Mouse (Mus musculus): ENCODE results near the gene Mad2l2.
A peak's percentile ranks its signal among the peaks of the same experiment; 100 is the strongest.
"Not testable (repeated sequence)": the region's sequence is repeated elsewhere in the genome, so short reads cannot be mapped to it uniquely, and the experiment has no call there.

The Mad2l2 gene

DNA sequence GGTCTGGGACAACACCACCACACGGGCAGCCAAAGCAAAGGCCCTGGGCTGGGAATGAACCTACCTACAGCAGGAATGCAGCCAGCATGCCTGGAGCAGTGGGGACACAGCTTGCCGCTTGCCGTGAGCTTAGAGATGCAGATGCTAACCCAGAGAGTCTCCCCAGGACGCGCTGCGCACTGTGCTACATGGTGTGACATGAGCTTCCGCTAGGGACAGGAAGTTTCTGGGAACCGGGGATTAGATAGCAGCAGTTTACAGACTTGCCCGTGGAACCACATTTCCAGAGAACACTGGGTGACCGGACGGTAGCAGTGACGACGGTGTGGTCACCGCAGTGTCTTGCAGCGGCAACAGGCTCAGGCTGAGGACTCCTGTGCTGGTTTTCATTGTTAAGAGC is 39.4 kb downstream of the Mad2l2 start:
- no peak for DNase-seq (ENCODE audit: low spot score in 2 of 2)

DNA sequence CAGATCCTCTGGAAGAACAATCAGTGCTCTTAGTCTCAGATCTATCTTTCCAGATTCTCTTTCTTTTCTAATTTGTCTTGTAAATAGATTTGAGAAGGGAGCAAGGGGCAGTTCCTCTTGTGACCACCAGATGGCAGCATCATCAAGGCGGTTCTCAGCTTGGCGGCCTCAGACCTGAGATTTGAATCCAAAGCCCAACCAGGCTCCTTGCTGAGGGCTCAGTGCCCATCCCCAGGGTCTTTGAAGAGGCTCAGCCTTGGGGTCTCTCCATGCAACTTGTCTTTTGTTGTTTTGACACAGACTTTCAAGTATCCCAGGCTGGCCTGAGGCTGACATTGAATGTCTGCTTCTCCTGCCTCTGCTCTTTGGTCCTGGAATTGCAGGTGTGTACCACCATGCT is 40.7 kb downstream of the Mad2l2 start:
- peak in 1 of 2 experiments; percentile 42 for DNase-seq (ENCODE audit: low spot score in 2 of 2)

DNA sequence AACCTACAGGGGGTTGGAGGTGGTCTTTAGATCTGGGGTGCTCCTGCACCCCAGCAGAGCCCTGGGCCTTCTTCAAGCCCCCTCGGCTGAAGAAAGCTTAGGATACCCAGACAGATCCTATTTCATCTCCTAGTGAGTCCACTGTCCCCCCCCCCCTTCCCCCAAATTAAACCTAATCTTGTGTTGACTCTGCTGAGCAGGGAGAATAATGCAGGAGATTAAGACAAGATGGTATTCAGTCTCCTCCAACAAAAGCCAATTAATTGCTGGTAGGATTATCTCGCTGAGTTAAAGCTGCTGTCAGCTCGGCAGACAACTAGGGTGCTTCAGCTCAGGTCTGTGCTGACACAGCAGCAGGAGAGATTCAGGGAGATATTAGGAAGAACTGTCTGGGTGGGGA is 41.1 kb downstream of the Mad2l2 start:
- DNase-seq (ENCODE audit: low spot score in 2 of 2), result no peak

- no peak for DNase-seq (ENCODE audit: low spot score in 2 of 2)
Measured at GRCm38 (mm10) chr4:148173811-148174494, 43.8 kb downstream of the Mad2l2 start.

- DNase-seq (ENCODE audit: low spot score in 2 of 2), result no peak
Measured at GRCm38 (mm10) chr4:148174495-148174862, 44.3 kb downstream of the Mad2l2 start.

DNA sequence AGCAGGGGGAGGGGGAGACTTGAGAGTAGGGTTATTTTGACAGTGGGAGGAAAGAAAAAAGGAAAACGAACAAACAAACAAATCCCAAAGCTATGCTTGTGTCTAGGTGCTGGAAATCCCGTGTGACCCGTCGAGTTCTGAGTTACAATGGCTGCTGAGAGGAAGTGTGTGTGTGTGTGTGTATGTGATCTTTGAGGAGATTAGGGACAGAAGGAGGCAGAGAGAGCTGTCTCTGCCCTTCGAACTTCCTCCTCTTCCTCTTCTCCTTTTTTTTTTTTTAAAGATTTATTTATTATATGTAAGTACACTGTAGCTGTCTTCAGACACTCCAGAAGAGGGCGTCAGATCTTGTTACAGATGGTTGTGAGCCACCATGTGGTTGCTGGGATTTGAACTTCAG is 46.4 kb downstream of the Mad2l2 start:
- DNase-seq (ENCODE audit: low spot score in 2 of 2), result not testable (repeated sequence)

GRCm38 (mm10) chr4:148177716-148178115 is 47.5 kb downstream of the Mad2l2 start:
- no peak for DNase-seq (ENCODE audit: low spot score in 2 of 2)

- no peak for DNase-seq (ENCODE audit: low spot score in 2 of 2)
Measured at GRCm38 (mm10) chr4:148181483-148181882, 51.3 kb downstream of the Mad2l2 start.

GRCm38 (mm10) chr4:148182363-148182762 is 52.2 kb downstream of the Mad2l2 start:
- DNase-seq (ENCODE audit: low spot score in 2 of 2), result no peak

DNA sequence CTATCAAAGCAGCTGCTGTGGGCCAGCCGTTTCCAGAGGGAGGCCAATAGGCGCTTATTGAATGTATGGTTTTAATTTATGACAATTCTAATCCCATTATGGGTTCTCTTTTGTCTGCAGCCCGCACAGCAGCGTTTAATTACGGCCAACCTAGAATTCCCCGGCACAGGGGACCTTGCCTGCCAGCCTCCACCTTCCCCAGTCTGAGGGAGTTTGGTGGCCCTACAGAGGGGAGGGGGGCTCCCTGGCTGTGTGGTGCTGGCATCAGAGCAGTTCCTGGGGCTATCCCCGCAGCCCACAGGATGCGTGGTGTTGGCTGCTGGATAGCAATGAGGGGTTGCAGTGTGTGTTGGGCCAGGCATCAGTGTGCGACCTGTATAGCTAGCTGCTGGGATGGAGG is 54.4 kb downstream of the Mad2l2 start:
- no peak for DNase-seq (ENCODE audit: low spot score in 2 of 2)

DNA sequence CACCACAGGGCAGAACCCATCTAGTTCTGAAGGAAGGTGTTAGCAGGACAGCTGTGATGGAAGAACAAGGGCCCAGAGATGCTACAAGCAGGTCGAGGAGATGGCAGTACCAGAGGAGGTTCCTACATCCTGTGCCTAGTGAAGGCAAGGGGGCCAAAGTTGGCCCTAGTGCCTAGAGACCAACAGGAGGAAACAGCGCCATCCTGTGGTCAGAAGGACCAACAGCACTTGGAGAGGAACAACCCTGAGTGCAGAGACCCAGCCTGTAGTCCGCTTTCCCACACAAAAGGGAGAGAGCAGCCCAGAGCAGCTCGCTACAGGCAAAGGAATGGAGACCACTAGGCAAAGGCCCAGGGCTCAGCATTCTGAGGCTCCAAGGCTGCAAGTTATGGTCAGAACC is 55.6 kb downstream of the Mad2l2 start:
- DNase-seq (ENCODE audit: low spot score in 2 of 2), result no peak

DNA sequence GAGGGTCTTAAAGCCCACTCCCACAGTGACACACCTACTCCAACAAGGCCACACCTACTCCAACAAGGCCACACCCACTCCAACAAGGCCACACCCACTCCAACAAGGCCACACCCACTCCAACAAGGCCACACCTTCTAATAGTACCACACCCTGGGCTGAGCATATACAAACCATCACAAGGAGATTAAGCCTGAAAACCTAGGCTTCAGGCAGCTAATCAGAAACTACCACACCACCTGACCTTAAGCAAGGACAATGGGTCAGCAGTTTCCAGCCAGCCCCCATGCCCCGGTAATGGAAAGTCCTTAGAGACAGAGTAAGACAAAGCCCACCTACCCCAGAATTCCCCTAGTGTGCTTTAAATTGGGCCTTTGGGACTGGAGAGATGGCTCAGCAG is 58.6 kb downstream of the Mad2l2 start:
- not testable (repeated sequence) for DNase-seq (ENCODE audit: low spot score in 2 of 2)

GRCm38 (mm10) chr4:148192707-148193245 is 62.6 kb downstream of the Mad2l2 start:
- DNase-seq (ENCODE audit: low spot score in 2 of 2), result no peak

DNA sequence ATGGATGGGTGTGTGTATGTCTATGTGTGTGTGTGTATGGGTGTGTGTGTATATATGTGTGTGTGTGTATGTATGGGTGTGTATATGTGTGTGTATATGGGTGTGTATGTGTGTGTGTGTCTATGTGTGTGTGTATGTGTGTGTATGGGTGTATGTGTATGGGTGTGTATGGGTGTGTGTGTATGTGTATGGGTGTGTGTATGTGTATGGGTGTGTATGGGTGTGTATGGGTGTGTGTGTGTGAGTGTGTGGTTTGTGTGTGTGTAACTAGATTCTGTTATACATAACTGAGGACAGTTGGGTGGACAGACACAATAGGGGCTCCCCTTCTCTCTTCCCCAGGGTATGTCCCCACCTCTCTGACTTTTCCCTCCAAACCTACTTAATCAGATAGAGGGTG is 64.2 kb downstream of the Mad2l2 start:
- DNase-seq (ENCODE audit: low spot score in 2 of 2), result no peak
